Mouse (Mus musculus) c-Kit-negative CD71-positive TER-119-positive erythroid progenitor cells, embryonic 14.5 days (primary cell): ENCODE measurements around the gene Terb1.

Source experiments
- DNase-seq: peaks from one replicate; pipeline ENCODE4 v3.0.0-alpha.2; 2013; ENCODE audit warnings: low read depth, low spot score

Gene Terb1

DNA sequence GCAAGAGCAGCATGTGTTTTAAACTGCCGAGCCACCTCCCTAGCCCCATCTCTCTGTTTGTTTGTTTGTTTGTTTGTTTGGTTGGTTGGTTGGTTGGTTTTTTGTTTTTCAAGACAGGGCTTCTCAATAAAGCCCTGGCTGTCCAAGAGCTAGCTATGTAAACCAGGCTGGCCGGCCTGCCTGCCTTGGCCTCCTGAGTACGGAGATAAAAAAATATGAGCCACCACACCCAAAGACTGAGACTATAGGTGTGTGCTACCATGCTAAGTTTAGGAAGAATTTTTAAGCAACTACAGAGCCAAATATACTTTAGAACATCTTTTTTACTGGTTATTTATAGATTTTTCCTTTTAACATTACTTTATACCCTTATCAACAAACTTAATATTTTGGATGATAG is 57.5 kb downstream of the Terb1 start:
- no peak for DNase-seq

DNA sequence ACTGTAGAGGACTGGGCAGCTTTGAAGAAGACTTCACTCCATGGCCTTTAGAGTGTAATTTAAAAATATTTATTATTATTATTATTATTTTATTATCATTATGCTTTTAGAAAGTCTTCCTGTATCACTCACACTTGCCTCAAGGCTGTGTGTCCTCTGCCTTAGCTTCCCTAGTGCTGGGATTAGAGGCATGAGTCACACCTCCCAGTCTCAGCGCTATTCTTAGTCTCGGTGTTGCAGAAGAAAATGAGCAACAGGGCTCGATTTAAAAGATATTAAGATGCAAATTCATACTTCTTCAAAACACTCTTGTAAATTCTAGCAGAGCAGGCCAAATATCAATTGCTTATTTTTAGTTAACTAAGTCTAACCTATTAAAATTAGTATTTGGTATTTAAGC is 60.9 kb downstream of the Terb1 start:
- no peak for DNase-seq

GRCm38 (mm10) chr8:104446016-104446415 is 63.7 kb downstream of the Terb1 start:
- no peak for DNase-seq

GRCm38 (mm10) chr8:104445248-104445647 is 64.5 kb downstream of the Terb1 start:
- DNase-seq, result no peak

DNA sequence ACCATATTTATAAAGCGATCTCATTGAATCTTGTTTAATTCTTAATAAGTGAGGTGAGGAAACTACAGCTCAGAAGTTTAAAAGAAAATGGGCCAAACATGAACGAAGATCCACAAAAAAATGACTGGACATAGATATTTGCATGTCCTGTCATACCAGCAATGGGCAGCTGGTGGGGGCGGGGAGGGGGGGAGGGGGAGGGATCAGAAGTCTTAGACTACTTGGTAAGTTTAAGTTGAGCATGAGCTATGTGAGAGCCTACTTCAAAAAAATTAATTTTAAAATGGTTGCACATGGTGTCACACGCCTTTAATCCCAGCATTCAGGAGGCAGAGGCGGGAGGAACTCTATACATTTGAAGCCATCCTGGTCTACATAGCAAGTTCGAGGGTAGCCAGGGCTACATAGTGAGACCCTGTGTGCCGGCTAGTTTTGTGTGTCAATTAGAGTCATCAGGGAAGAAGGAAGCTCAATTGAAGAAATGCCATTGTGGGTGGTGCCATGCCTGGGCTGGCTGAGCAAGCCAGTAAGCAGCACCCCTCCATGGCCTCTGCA is 66.5 kb downstream of the Terb1 start:
- DNase-seq, result no peak

- peak; percentile 76 for DNase-seq
Observed at GRCm38 (mm10) chr8:104442299-104443124, 67.2 kb downstream of the Terb1 start, which contains the start of gene Dync1li2. Dync1li2 (minus strand) TSS chr8:104443047.

- no peak for DNase-seq
Observed at GRCm38 (mm10) chr8:104441613-104442012, 68.1 kb downstream of the Terb1 start.

DNA sequence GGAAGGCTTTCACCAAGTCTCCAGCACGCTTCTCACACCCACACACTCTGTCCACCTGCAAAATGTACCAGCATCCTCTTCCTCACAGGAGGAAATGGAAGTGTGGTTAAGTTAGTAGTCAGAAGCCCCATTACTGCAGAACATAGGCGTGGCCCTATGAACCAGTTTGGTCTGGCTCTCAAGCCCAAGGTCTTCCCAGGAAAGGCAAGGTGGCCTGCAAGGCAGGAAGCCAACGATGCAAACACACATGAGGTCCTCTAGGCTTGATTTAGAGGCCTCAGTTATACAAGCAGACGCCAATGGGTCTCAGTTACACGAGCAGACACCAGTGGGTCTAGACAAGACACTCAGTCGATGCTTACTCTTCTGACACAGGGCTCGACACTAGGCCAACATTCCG is 70.2 kb downstream of the Terb1 start:
- DNase-seq, result no peak

DNA sequence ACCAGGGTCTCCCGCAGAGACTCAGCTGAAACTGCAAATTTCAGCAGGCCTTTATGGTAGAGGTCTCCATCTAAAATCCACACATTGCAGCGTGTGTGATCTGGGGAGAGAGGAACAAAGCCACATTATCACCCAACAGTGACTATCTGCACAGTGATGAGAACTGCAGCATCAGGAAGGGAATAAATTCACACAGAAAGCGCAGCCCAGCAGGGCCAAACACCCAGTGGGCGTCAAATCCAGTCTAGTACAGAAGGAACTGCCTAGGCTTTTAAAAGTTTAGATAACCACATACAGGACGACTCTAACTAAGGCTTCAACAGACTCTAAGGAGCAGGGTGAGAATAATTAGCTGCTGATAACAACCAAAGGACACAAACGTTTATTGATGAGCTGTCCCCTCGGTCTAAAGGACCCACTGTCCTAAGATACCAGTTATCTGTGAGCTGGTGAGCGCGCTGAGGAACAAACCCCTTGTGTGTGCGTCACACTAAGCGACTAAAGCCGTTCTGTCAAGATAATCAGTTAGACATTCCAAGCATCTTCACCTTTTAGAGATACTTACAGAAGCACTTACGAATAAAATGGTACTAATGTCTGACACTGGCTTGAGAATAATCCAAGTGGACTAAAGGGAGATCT is 72.1 kb downstream of the Terb1 start:
- DNase-seq, result no peak

GRCm38 (mm10) chr8:104436591-104436990 is 73.1 kb downstream of the Terb1 start:
- DNase-seq, result no peak

DNA sequence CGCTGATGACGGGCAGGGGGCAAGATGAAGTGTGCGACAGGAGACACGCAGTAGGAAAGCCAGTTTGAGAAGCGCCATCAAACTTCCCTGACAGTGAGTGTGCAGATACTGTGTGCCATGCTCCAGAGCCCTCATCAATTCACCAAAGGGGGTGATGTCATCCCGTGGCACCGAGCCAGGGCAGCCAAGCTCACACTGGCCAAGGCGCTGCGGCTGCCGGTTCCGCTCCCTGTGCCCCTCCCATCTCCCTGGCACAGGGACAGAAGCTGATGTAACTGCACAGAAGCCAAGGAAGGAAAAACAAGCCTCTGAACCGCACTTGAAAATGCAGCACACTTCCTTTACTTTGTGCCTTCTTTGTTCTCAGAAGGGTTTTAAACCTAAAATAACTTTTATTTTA is 73.7 kb downstream of the Terb1 start:
- no peak for DNase-seq

DNA sequence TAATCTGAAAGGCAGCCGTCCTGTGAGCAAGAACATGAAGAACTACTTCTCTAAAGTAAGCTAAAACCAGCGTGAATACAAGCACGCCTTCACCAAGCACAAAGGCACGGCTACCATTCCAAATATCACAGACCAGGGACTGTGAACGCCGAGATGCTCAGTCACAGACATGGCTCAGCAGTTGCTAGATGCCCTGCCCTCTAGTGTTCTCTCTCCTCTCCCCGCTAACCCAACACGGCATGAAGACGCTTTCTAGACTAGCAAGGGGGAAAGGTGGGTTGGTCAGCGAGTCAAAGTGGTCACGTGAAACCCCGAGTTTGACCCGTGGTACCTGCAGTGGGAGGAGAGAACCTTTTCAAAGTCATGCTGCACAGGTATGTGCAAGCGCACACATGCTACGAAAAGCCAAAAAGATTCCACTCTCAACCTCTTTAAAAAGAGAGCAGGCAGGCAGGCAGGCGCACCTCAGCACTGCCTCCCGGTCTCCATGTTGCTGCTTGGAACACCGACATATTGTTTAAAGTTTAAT is 74.8 kb downstream of the Terb1 start:
- DNase-seq, result no peak

DNA sequence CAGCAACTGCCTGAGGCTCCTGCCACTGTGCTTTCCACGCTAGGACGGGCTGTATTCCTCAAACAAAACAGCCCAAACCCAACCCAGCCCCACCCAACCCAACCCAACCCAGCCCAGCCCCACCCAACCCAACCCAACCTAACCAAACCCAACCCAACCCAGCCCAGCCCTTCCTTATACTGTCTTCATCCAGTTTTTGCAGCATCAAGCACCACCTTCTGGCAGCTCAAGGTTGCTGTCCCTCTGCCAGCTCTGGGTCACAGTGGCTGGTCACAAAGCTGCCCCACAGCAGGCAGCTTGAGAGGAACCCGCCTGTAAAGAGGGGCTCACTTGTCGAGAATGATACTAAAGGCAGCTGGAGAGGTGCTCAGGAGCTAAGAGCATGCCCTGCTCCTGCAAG is 75.4 kb downstream of the Terb1 start:
- DNase-seq, result no peak

DNA sequence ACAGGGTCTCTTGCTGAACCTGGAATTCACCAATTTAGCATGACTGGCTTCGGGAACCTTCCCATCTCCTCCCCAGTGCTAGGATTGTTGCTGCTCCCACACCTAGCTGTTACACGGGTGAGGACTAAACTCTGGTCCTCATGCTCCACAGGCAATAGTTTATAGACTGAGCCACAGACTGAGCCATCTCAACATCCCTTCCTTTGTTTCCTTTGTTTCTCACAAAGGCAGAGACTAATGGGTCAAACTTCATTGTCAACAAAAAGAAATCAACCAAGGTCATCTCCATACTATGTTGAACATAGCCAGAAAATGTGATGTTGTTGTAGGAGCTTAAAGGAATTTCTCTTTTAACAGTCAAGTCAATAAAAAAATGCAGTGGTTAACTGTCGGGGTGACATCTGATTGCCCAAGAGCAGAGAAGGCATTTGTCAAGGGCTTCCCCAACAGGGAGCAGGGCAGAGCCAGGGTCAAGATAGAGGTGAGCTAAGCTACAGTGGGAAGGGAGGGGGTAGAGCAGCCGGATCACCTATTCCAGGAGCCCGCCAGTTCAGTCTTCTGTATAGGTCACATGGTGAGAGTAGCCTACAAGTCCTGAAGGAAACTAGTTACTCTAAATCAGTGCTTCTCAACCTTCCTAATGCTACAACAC is 76.4 kb downstream of the Terb1 start:
- DNase-seq, result no peak

- no peak for DNase-seq
Observed at GRCm38 (mm10) chr8:104432656-104433055, 77.1 kb downstream of the Terb1 start.

DNA sequence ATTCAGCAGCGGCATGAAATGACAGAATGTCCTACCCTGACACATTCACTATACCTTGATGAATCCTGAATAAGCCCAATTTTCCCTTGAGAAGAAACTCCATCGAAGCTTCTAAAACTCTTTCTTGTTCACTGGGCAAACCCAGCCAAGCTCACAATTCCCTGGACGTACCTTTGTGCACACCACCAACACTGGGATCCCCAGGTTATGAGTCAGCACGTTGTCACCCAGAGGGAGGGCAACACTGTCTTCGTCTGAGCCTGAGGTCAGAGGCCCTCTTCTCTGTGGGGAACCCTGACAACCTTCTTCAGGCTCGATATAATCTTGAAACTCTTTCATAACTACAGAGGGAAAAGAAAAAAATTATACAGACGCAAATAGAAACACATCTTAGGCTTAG is 79.5 kb downstream of the Terb1 start:
- no peak for DNase-seq

- DNase-seq, result no peak
Observed at GRCm38 (mm10) chr8:104427703-104428102, 82.0 kb downstream of the Terb1 start.

- no peak for DNase-seq
Observed at GRCm38 (mm10) chr8:104422313-104422712, 87.4 kb downstream of the Terb1 start.

GRCm38 (mm10) chr8:104416022-104416421 is 93.7 kb downstream of the Terb1 start:
- DNase-seq, result no peak

- no peak for DNase-seq
Observed at GRCm38 (mm10) chr8:104414204-104414603, 95.5 kb downstream of the Terb1 start.

GRCm38 (mm10) chr8:104413770-104414169 is 95.9 kb downstream of the Terb1 start:
- DNase-seq, result no peak
